Mouse (Mus musculus) urinary bladder, postnatal 36 days (tissue): ENCODE data around the gene 2410015M20Rik.
"Not testable (repeated sequence)": the region's sequence is repeated elsewhere in the genome, so short reads cannot be mapped to it uniquely, and the experiment has no call there.

Source experiments
- DNase-seq, 2 experiments: peaks; one replicate each; pipeline ENCODE4 v3.0.0; 2022; ENCODE audit warnings: low spot score in 2 of 2, mixed read lengths in 1 of 2

Gene 2410015M20Rik

GRCm38 (mm10) chr17:56609452-56610171 is at the start of gene 2410015M20Rik:
Gene 2410015M20Rik, minus strand, starts transcription at chr17:56609771.
- peak; percentile 92 to 95 for DNase-seq

GRCm38 (mm10) chr17:56656171-56656570 is 46.6 kb upstream of the 2410015M20Rik start:
- DNase-seq: no peak

GRCm38 (mm10) chr17:56655311-56655710 is 45.7 kb upstream of the 2410015M20Rik start:
- DNase-seq: no peak

GRCm38 (mm10) chr17:56654771-56655170 is 45.2 kb upstream of the 2410015M20Rik start:
- no peak for DNase-seq

GRCm38 (mm10) chr17:56651801-56652200 is 42.2 kb upstream of the 2410015M20Rik start:
- no peak for DNase-seq

- no peak for DNase-seq
Observed at GRCm38 (mm10) chr17:56647546-56647945, 38.0 kb upstream of the 2410015M20Rik start.

- DNase-seq: no peak
Observed at GRCm38 (mm10) chr17:56643237-56643636, 33.7 kb upstream of the 2410015M20Rik start.

- no peak for DNase-seq
Observed at GRCm38 (mm10) chr17:56634023-56634422, 24.5 kb upstream of the 2410015M20Rik start.

- no peak for DNase-seq
Observed at GRCm38 (mm10) chr17:56631807-56632206, 22.2 kb upstream of the 2410015M20Rik start.

- DNase-seq: not testable (repeated sequence)
Observed at GRCm38 (mm10) chr17:56629800-56630781, 20.5 kb upstream of the 2410015M20Rik start.

GRCm38 (mm10) chr17:56627530-56628277 is 18.1 kb upstream of the 2410015M20Rik start, which contains the start of gene Catsperd:
Gene Catsperd, plus strand, starts transcription at chr17:56628143.
- DNase-seq: peak in 1 of 2 experiments; percentile 56

- DNase-seq: peak; percentile 97
Observed at GRCm38 (mm10) chr17:56626754-56627470, 17.3 kb upstream of the 2410015M20Rik start, which contains the start of gene Lonp1. Gene Lonp1, minus strand, starts transcription at chr17:56626887.

GRCm38 (mm10) chr17:56626260-56626659 is 16.7 kb upstream of the 2410015M20Rik start:
- no peak for DNase-seq

GRCm38 (mm10) chr17:56625495-56625894 is 15.9 kb upstream of the 2410015M20Rik start:
- DNase-seq: no peak

- no peak for DNase-seq
Observed at GRCm38 (mm10) chr17:56617628-56618027, 8.1 kb upstream of the 2410015M20Rik start.

GRCm38 (mm10) chr17:56616725-56617124 is 7.2 kb upstream of the 2410015M20Rik start:
- no peak for DNase-seq

- no peak for DNase-seq
Observed at GRCm38 (mm10) chr17:56615792-56616191, 6.2 kb upstream of the 2410015M20Rik start.

GRCm38 (mm10) chr17:56615136-56615784 is 5.7 kb upstream of the 2410015M20Rik start:
- DNase-seq: no peak

- no peak for DNase-seq
Observed at GRCm38 (mm10) chr17:56614391-56615135, 5.0 kb upstream of the 2410015M20Rik start.

- DNase-seq: not testable (repeated sequence)
Observed at GRCm38 (mm10) chr17:56613893-56614292, 4.3 kb upstream of the 2410015M20Rik start.
